Mouse (Mus musculus): ENCODE measurements around the gene Ccl20.

Ccl20 gene

GRCm38 (mm10) chr1:83141510-83141909 lies 24.9 kb downstream of the Ccl20 start:
- DNase-seq (ENCODE audit: low spot score in 2 of 2), result no peak

DNA sequence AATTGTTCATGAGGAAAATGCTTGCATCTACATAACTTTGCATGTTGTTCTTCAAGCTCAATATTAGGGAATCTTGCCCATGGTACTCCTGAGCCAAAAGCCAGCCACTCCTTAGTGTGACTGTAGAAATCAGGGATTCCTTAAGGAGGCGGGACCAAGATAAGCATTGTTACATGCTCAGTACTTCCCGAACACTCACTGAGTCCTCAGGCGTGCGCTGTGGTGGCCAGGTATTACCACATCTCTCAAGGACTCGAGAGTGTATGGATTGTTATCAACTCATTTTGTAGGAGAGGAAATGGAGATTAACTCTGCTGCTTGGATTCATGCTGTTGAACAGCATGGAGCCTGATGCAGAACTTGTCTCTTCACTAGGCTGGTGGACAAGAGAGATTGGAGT lies 25.5 kb downstream of the Ccl20 start:
- DNase-seq (ENCODE audit: low spot score in 2 of 2), result no peak

- DNase-seq (ENCODE audit: low spot score in 2 of 2), result no peak
Observed at GRCm38 (mm10) chr1:83146547-83146946, 30.0 kb downstream of the Ccl20 start.

DNA sequence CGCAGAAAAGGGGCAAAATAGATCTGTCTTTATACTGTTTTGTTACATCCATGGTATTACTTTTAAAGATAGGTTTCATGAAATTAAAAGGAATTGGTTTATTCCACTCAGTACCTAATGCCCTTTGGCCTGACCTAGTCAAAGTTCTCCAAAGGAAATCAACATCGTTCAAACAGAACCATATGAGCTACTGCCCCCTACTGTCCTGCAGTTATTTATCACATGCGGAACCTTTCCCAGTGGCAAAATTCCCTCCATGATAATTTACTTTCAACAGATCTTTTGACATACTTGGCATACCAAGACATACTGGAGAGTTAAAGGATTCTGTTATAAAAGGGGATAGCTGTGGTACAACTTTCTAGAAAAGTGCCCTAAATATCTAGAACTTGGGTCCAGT lies 33.7 kb downstream of the Ccl20 start:
- DNase-seq (ENCODE audit: low spot score in 2 of 2), result no peak

DNA sequence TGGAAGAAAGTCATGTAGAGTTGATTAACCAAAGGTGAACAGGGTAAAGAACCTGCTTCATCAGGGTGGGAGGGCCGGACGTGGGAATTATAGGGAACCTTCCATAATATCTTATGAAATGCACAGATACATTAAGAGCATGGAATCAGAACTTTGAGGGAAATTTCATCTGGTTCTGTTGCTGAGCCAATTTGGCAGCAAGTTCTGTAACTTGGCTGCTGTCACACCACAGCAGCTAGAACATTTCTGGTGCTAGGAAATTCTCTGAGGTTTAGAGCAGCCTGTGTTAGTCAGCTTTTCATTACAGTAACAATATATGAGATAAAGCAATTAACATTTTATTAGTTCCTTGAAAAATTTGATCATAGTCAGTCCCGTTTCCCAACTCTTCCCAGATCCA lies 36.4 kb downstream of the Ccl20 start:
- no peak for DNase-seq (ENCODE audit: low spot score in 2 of 2)

DNA sequence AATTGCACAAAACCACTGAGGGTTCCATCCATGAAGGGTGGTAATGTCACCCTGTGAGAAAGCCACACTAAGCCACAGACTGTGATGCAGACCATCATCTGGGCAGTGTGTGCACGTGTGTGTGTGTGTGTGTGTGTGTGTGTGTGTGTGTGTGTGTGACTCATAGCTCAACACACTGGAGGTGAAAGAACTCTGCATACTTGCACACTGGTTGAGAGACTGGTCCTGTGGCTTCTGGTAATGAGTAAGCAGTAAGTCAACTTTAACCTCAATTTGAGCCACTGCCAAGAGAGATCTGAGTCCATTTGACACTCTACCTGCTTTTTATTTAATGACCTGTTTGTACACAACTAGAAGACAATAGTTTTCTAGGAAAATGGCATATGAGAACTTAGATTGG lies 40.3 kb downstream of the Ccl20 start:
- no peak for DNase-seq (ENCODE audit: low spot score in 2 of 2)

GRCm38 (mm10) chr1:83159603-83160002 lies 43.0 kb downstream of the Ccl20 start, which contains the start of gene Daw1:
TSS of gene Daw1 (plus strand) at chr1:83159752.
- DNase-seq (ENCODE audit: low spot score in 2 of 2), result peak in 1 of 2 experiments; percentile 49

GRCm38 (mm10) chr1:83161658-83162057 lies 45.1 kb downstream of the Ccl20 start:
- no peak for DNase-seq (ENCODE audit: low spot score in 2 of 2)

- DNase-seq (ENCODE audit: low spot score in 2 of 2), result no peak
Observed at GRCm38 (mm10) chr1:83164027-83164426, 47.5 kb downstream of the Ccl20 start.

Measured in urinary bladder, postnatal 4 days (tissue).